8 mouse cellular contexts compared by ENCODE assay signal in genomic region chr3:119784366-119784765, GRCm38 (mm10). TPM values are rescaled to one million over a fixed set of nuclear protein-coding genes. Genes with fewer than 3 reads are reported as not detected.
A peak's percentile ranks its signal among the peaks of the same experiment; 100 is the strongest.
DNase-seq lines count a peak whose midpoint lies in the region; ATAC-seq and TF ChIP-seq lines count a peak whose summit lies in the region.

Ptbp2 (minus strand) TSS chr3:119784466.

- H3K36me3 ChIP-seq in neural tube, embryonic 11.5 days (ENCODE audit: control insufficient read depth, insufficient read depth, low read length): no peaks in the 10 kb centered on the region
- peaks cover 4% of the 10 kb centered on the region; the same call in 1 of the 2 replicates for H3K36me3 ChIP-seq in limb, embryonic 12.5 days

- no peak for TF ChIP-seq POLR2A in embryonic fibroblast, embryonic 13.5 days (IDR thresholded peaks at IDR 0.05; ENCODE audit: low read depth, low read length)
- TF ChIP-seq POLR2A in olfactory bulb, adult 2 months (IDR thresholded peaks at IDR 0.05; ENCODE audit: insufficient read depth, low read depth, low read length): no peak

- H3K4me1 ChIP-seq in neural tube, embryonic 11.5 days (ENCODE audit: control insufficient read depth, insufficient read depth, low read length): peaks cover 3% of the 10 kb centered on the region
- H3K4me1 ChIP-seq in embryonic fibroblast, embryonic 13.5 days (ENCODE audit: control insufficient read depth, insufficient read depth, low read length): peaks cover 3% of the 10 kb centered on the region; the same call in 1 of the 2 replicates
- H3K4me1 ChIP-seq in limb, embryonic 12.5 days (replicated peaks): peaks cover 9% of the 10 kb centered on the region
- peaks cover 2% of the 10 kb centered on the region for H3K4me1 ChIP-seq in olfactory bulb, adult 2 months (ENCODE audit: control insufficient read depth, insufficient read depth, low read length)

- H3K4me3 ChIP-seq in neural tube, embryonic 11.5 days (ENCODE audit: low read depth, low read length): peak within 1 kb of the TSS; percentile 98
- H3K4me3 ChIP-seq in embryonic fibroblast, embryonic 13.5 days (ENCODE audit: insufficient read depth, low read length): peak within 1 kb of the TSS; percentile 36
- peak within 1 kb of the TSS; percentile 95 for H3K4me3 ChIP-seq in limb, embryonic 12.5 days (replicated peaks)
- peak within 1 kb of the TSS; percentile 86 for H3K4me3 ChIP-seq in olfactory bulb, adult 2 months (ENCODE audit: insufficient read depth, low read depth, low read length)

- intact Hi-C loops in heart, postnatal 10 days (cut with DNase I): no loop called here

- H3K9me3 ChIP-seq in neural tube, embryonic 11.5 days (ENCODE audit: control insufficient read depth, low read length): no peaks in the 10 kb centered on the region
- no peaks in the 10 kb centered on the region for H3K9me3 ChIP-seq in limb, embryonic 12.5 days

- H3K4me2 ChIP-seq in neural tube, embryonic 11.5 days (ENCODE audit: low read depth): peak within 1 kb of the TSS; percentile 39
- H3K4me2 ChIP-seq in limb, embryonic 12.5 days: peak within 1 kb of the TSS; percentile 57

- H3K27me3 ChIP-seq in neural tube, embryonic 11.5 days (ENCODE audit: control insufficient read depth, insufficient read depth, low read length): no peaks in the 10 kb centered on the region
- H3K27me3 ChIP-seq in limb, embryonic 12.5 days: no peaks in the 10 kb centered on the region

- TF ChIP-seq CTCF in embryonic fibroblast, embryonic 13.5 days (IDR thresholded peaks at IDR 0.05; ENCODE audit: borderline replicate concordance, insufficient read depth, low read length): no peak
- no peak for TF ChIP-seq CTCF in olfactory bulb, adult 2 months (IDR thresholded peaks at IDR 0.05; ENCODE audit: insufficient read depth, low read depth, low read length)

- WGBS in neural tube, embryonic 11.5 days: 86% methylated on average over 4 of the region's 4 CpGs
- 83% methylated on average over 4 of the region's 4 CpGs for WGBS in limb, embryonic 12.5 days
- 91% methylated on average over 4 of the region's 4 CpGs for whole genome bisulfite sequencing in olfactory bulb, adult 2 months

- no peak for ATAC-seq in neural tube, embryonic 11.5 days (ENCODE audit: insufficient read depth, low FRiP score, low TSS enrichment)
- ATAC-seq in limb, embryonic 12.5 days (ENCODE audit: insufficient number of reproducible peaks, insufficient read depth, low FRiP score, low TSS enrichment, low read depth): no peak

- H3K9ac ChIP-seq in neural tube, embryonic 11.5 days (ENCODE audit: low read length): peak within 1 kb of the TSS; percentile 100
- peak within 1 kb of the TSS; percentile 100 for H3K9ac ChIP-seq in limb, embryonic 12.5 days (replicated peaks)

- H3K27ac ChIP-seq in neural tube, embryonic 11.5 days (ENCODE audit: low read depth, low read length): peak within 1 kb of the TSS; percentile 99
- no peak within 1 kb of the TSS for H3K27ac ChIP-seq in embryonic fibroblast, embryonic 13.5 days (ENCODE audit: insufficient read depth, low read length)
- peak within 1 kb of the TSS; percentile 99 for H3K27ac ChIP-seq in limb, embryonic 12.5 days
- H3K27ac ChIP-seq in olfactory bulb, adult 2 months (ENCODE audit: insufficient read depth, low read depth, low read length): 0 out of 2 replicates have a peak within 1 kb of the TSS, but pooled peaks have one; percentile 8

- DNase-seq in neural tube, embryonic 11.5 days (ENCODE audit: low spot score): no peak
- DNase-seq in neural tube, embryonic 10.5 days (ENCODE audit: extremely low spot score, low spot score): no peak
- no peak for DNase-seq in heart, postnatal 10 days
- no peak for DNase-seq in embryo, embryonic 11 days
- DNase-seq in frontal cortex, postnatal 10 days (ENCODE audit: low spot score in 2 of 2): no peak

RNA-seq across cellular contexts. Expression of gene Ptbp2, which starts in this region (rescaled TPM):
- polyA plus RNA-seq in neural tube, embryonic 11.5 days (2014; fragmentation: Nextera tagmentation; extraction: Ambion mirVana): 325 and 327 TPM in 2 replicates
- 53.2 and 63.6 TPM in 2 replicates for polyA plus RNA-seq in embryonic fibroblast, embryonic 13.5 days (2011; ENCODE audit: insufficient read length, low read depth, missing spikeins)
- 10 to 100 TPM; 35.7 to 39.4 TPM for total RNA-seq in heart, postnatal 10 days (2021)
- polyA plus RNA-seq in limb, embryonic 12.5 days (2016; fragmentation: Nextera tagmentation; extraction: Ambion mirVana): 147 and 150 TPM in 2 replicates
- 151 TPM in 1 of 2 replicates, not detected in the other for polyA plus RNA-seq in olfactory bulb, adult 2 months (2012; ENCODE audit: insufficient read depth, insufficient read length, low replicate concordance, missing spikeins)

Comparison
In these comparisons a context has a peak if more than half of its experiments do, and no peak if none do; other contexts are left out.
1. H3K4me3 ChIP-seq: peak in every context shown above with its lines; median percentile 98 in neural tube, embryonic 11.5 days; 95 in limb, embryonic 12.5 days; 86 in olfactory bulb, adult 2 months; 36 in embryonic fibroblast, embryonic 13.5 days.